Mouse (Mus musculus): ENCODE results near the gene Olfr1428. TPM values are rescaled to one million over a fixed set of nuclear protein-coding genes. Genes with fewer than 3 reads are reported as not detected.

Gene Olfr1428
- polyA plus RNA-seq, 1 experiment = not detected

Other genes with a start within 250 kb of the Olfr1428 start
- not detected in 2 replicates for gene Olfr1419, start 240.8 kb downstream of the Olfr1428 start, polyA plus RNA-seq (2012; ENCODE audit: insufficient read depth, insufficient read length, missing spikeins)
- gene Olfr1420, start 229.3 kb downstream of the Olfr1428 start, polyA plus RNA-seq (2012; ENCODE audit: insufficient read depth, insufficient read length, missing spikeins) = not detected in 2 replicates
- 16.6 and 20.5 TPM in 2 replicates for gene Patl1, start 203.5 kb downstream of the Olfr1428 start, polyA plus RNA-seq (2012; ENCODE audit: insufficient read depth, insufficient read length, missing spikeins)
- gene Osbp, start 150.0 kb downstream of the Olfr1428 start, polyA plus RNA-seq (2012; ENCODE audit: insufficient read depth, insufficient read length, missing spikeins) = 25.1 and 31.0 TPM in 2 replicates
- gene Olfr1423, start 74.6 kb downstream of the Olfr1428 start, polyA plus RNA-seq (2012; ENCODE audit: insufficient read depth, insufficient read length, missing spikeins) = not detected in 2 replicates
- gene Olfr1424, start 53.2 kb downstream of the Olfr1428 start, polyA plus RNA-seq (2012; ENCODE audit: insufficient read depth, insufficient read length, missing spikeins) = not detected in 2 replicates
- gene Olfr1425, start 38.2 kb downstream of the Olfr1428 start, polyA plus RNA-seq (2012; ENCODE audit: insufficient read depth, insufficient read length, missing spikeins) = not detected in 2 replicates
- gene Olfr1426, start 23.9 kb downstream of the Olfr1428 start, polyA plus RNA-seq (2012; ENCODE audit: insufficient read depth, insufficient read length, missing spikeins) = not detected in 2 replicates
- gene Olfr1427, start 12.6 kb downstream of the Olfr1428 start, polyA plus RNA-seq (2012; ENCODE audit: insufficient read depth, insufficient read length, missing spikeins) = not detected in 2 replicates
- not detected in 2 replicates for gene Olfr76, start 7.3 kb upstream of the Olfr1428 start, polyA plus RNA-seq (2012; ENCODE audit: insufficient read depth, insufficient read length, missing spikeins)
- gene Olfr1555-ps1, start 54.2 kb upstream of the Olfr1428 start, polyA plus RNA-seq (2012; ENCODE audit: insufficient read depth, insufficient read length, missing spikeins) = not detected in 2 replicates
- not detected in 2 replicates for gene Olfr1431, start 84.7 kb upstream of the Olfr1428 start, polyA plus RNA-seq (2012; ENCODE audit: insufficient read depth, insufficient read length, missing spikeins)
- not detected in 2 replicates for gene Olfr1432, start 116.7 kb upstream of the Olfr1428 start, polyA plus RNA-seq (2012; ENCODE audit: insufficient read depth, insufficient read length, missing spikeins)
- gene Olfr262, start 125.8 kb upstream of the Olfr1428 start, polyA plus RNA-seq (2012; ENCODE audit: insufficient read depth, insufficient read length, missing spikeins) = not detected in 2 replicates
- not detected in 2 replicates for gene Olfr235, start 145.1 kb upstream of the Olfr1428 start, polyA plus RNA-seq (2012; ENCODE audit: insufficient read depth, insufficient read length, missing spikeins)
- not detected in 2 replicates for gene Olfr1434, start 164.0 kb upstream of the Olfr1428 start, polyA plus RNA-seq (2012; ENCODE audit: insufficient read depth, insufficient read length, missing spikeins)
- not detected in 2 replicates for gene Olfr1436, start 183.2 kb upstream of the Olfr1428 start, polyA plus RNA-seq (2012; ENCODE audit: insufficient read depth, insufficient read length, missing spikeins)
- not detected in 2 replicates for gene Olfr1437, start 209.2 kb upstream of the Olfr1428 start, polyA plus RNA-seq (2012; ENCODE audit: insufficient read depth, insufficient read length, missing spikeins)
- gene Olfr1438-ps1, start 220.0 kb upstream of the Olfr1428 start, polyA plus RNA-seq (2012; ENCODE audit: insufficient read depth, insufficient read length, missing spikeins) = not detected in 2 replicates